Mouse (Mus musculus) mesoderm, embryonic 11.5 days (tissue): ENCODE measurements at regions not wholly inside any gene's neighbourhood (a gene's known extent, or its start where the extent isn't known, plus 50 kb on each side); places are given as distances from the start of the nearest gene placed in this dataset.

Source experiments
- DNase-seq: peaks from one replicate; pipeline ENCODE4 v3.0.0-alpha.2; 2012; ENCODE audit warnings: low read depth, low spot score

DNA sequence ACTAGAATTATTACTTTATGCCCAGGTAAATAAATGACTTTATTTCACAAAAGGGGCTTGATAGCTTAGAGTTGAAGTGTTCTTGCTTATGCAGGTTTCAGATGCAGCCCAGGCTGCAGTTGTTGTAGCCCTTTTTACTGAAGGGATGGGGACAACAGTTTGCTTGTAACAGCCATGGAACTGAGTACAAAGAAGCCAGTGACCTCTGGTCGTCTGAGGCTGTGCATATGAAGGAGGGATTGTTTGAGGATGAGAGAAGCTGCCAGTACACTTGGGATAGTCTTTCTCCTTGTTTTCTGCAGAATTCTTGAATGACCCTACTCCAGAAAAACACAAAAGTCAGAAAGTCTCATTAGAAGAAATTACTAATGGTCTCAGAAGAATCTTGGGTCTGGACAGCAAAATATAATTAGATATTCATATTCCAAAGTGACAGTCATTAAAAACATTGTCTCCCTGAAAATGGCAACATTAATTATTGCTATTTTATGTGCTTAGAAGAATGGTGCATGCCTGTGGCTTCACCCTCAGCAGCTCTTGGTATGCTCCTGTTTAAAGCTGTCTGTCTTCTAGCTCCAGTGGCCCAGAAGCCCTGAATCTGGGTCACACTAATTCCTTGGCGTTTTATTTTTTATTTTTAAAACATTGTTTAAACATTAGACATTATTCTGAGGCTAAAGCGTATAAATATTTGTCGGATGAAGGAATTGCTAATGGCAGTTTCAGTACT, 61.9 kb upstream of the Arhgap32 start:
- DNase-seq: peak; percentile 63

DNA sequence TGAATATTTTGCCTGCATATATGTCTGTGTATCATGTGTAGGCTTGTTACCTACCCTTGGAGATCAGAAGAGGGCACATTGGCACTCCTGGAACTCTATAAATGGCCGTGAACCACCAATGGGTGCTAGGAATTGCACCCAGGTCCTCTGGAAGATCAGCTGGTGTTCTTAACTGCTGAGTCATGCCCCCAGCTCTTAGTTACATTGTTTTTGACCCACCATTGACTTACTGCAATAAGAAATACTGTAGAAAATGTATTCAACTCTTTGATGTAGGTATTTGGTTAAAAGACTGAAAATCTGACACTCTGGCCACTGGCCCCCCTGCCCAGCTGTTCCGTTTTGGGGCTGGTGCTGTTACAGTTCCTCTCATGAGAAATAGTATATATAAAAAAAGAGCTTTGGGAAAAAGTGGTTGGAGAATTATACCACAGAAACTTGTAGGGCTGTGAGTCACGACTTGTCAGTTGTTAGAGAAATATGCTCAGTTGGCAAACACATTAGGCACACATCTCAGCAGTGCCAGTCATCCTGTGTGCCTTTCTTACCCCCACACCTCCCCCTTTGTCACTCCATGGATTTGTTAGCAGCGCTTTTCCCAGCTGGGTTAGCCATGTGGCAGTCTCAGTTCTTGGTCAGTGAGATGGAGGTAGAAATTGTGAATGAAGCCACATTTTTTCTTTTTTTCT, 58.4 kb upstream of the Arhgap32 start:
- DNase-seq: no peak

DNA sequence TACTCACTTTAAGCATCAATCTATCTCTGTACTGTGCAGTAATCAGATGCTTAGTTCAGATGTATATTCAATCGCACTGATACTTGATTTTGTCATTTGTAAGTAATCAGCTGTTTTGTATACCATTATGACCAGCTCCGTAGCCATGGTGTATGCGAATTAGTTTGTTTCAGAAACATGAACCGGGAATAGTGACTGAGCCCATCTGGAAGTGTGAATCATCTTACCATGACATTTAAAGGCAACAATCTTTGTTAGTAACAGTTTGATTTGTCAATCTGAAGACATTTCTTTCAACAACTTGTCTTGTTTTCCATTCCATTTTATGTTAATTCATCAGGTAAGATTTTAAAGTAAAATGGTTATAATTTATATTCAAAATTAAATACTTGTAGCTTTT, 53.2 kb upstream of the Arhgap32 start:
- DNase-seq: no peak

DNA sequence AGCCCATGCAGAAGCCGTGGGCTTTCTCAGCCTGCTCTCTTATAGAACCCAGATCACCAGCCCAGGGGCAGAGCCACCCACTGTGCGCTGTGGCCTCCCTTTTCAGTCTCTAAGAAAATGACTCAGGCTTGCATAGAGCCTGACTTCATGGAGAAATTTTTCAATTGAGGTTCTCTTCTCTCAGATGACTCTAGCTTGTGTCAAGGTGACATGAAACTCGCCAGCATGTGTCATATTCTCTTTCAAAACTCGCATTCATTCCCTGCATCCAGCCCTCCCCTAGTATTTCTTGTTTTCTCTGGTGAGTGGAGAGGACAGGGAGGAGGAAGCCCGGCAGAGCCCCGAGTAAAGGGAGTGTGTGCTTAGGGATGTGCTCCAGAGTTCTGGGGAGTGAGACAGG, 52.4 kb upstream of the Arhgap32 start:
- DNase-seq: no peak

DNA sequence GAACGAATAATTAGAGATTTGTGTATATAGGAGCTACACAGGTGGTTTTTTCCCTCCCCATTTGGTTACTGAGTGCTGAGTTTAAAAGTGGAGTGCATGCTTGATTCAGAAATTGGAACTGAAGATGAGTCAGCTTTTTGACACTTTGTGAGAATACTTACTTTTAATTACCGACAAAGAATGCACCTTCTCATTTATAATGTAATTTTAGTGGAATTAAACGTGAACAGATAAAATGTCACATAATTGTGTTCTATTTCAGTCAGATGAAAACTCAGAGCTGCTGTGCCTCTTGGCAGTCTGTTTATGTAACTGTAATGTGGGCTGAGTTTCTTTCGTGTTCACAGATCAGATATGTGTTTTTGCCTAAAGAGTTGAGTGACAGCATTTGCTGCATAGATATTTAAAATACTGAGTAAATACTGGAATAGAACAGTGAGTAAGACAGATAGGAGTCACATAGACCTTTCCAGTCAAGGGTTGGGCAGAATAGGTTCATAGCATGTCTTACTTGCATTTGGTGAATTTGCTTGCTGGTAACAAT, 51.9 kb upstream of the Arhgap32 start:
- DNase-seq: no peak
